Comparison of ENCODE assay signal across 16 mouse cellular contexts in the genomic region with DNA sequence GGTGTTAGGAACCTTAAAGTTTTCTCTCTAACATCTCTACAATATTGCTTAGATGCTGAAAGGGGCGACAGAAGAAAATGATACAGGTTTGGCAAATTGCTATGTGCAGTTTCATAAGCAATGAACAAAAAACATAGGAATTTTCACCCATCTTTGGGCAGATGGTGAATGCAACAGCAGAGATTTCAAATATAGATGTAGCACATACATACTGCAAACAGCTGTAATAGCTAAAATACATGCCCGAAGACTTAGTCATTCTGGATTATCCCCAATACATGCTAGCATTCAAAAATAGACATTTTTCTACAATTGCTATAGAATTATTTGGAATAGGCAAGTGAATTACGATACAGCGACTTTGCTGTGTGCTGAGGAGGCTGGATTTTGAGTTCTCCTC.
"Had no signal": no experiment of that assay in that cellular context is flagged by ENCODE, and none has a peak within 500 bp of the region (broad histone marks: within the 10 kb centered on the region; RNA-seq: fewer than 3 reads in every experiment).

No protein-coding gene starts in this region.

- H3K9me3 ChIP-seq: intestine, embryonic 15.5 days; limb, embryonic 15.5 days; liver, embryonic 12.5 days; lung, embryonic 15.5 days; megakaryocyte, embryonic 14.5 days; midbrain, embryonic 12.5 days had no signal

- H3K4me1 ChIP-seq: intestine, embryonic 15.5 days; limb, embryonic 15.5 days; liver, embryonic 12.5 days; lung, embryonic 15.5 days; megakaryocyte, embryonic 14.5 days; midbrain, embryonic 12.5 days had no signal

- H3K9ac ChIP-seq: intestine, embryonic 15.5 days; limb, embryonic 15.5 days; liver, embryonic 12.5 days; lung, embryonic 15.5 days; midbrain, embryonic 12.5 days had no signal

- DNase-seq: kidney, adult 18-20 months; kidney, postnatal 10 days; layer of hippocampus, postnatal 36 days; lung, postnatal 14 days; right cerebral cortex, postnatal 25 days; thymus, adult 18-20 months; thymus, postnatal 14 days had no signal

- H3K4me2 ChIP-seq: intestine, embryonic 15.5 days; limb, embryonic 15.5 days; liver, embryonic 12.5 days; lung, embryonic 15.5 days; midbrain, embryonic 12.5 days had no signal

- H3K27me3 ChIP-seq: intestine, embryonic 15.5 days; limb, embryonic 15.5 days; liver, embryonic 12.5 days; lung, embryonic 15.5 days; megakaryocyte, embryonic 14.5 days; midbrain, embryonic 12.5 days had no signal

- H3K27ac ChIP-seq: intestine, embryonic 15.5 days; limb, embryonic 15.5 days; liver, embryonic 12.5 days; lung, embryonic 15.5 days; macrophage; midbrain, embryonic 12.5 days; stomach, postnatal 0 days had no signal

- H3K4me3 ChIP-seq: intestine, embryonic 15.5 days; limb, embryonic 15.5 days; liver, embryonic 12.5 days; lung, embryonic 15.5 days; megakaryocyte, embryonic 14.5 days; midbrain, embryonic 12.5 days had no signal

- H3K36me3 ChIP-seq: intestine, embryonic 15.5 days; limb, embryonic 15.5 days; liver, embryonic 12.5 days; lung, embryonic 15.5 days; midbrain, embryonic 12.5 days had no signal

- ATAC-seq: intestine, embryonic 15.5 days; liver, embryonic 12.5 days; midbrain, embryonic 16.5 days had no signal
